Mouse (Mus musculus) heart, postnatal 0 days (tissue): ENCODE results near the gene Gm6096.

Experiments
- CTCF ChIP-seq: IDR thresholded peaks from 2 replicates; pipeline ENCODE4 v1.5.1; 2016; ENCODE audit warnings: antibody characterized with exemption, control low read depth, low read depth
- EP300 ChIP-seq: IDR thresholded peaks from 2 replicates; pipeline ENCODE4 v1.6.1; 2016; ENCODE audit warnings: antibody characterized with exemption, low read depth

GRCm38 (mm10) chr7:34234610-34235561 lies 16.0 kb upstream of the Gm6096 start:
- TF ChIP-seq CTCF (no peak), EP300 (no peak)
